Mouse (Mus musculus): ENCODE data around the gene Pde4c.

- TF ChIP-seq POLR2A (IDR thresholded peaks at IDR 0.05; ENCODE audit: extremely low read depth, insufficient read depth, low read length) = no peak
- TF ChIP-seq CTCF (IDR thresholded peaks at IDR 0.05; ENCODE audit: low read depth, low read length) = no peak
These were observed 47.7 kb downstream of the Pde4c start for GRCm38 (mm10) chr8:70771217-70771616.
